8 mouse cellular contexts compared by ENCODE assay signal in the genomic region with DNA sequence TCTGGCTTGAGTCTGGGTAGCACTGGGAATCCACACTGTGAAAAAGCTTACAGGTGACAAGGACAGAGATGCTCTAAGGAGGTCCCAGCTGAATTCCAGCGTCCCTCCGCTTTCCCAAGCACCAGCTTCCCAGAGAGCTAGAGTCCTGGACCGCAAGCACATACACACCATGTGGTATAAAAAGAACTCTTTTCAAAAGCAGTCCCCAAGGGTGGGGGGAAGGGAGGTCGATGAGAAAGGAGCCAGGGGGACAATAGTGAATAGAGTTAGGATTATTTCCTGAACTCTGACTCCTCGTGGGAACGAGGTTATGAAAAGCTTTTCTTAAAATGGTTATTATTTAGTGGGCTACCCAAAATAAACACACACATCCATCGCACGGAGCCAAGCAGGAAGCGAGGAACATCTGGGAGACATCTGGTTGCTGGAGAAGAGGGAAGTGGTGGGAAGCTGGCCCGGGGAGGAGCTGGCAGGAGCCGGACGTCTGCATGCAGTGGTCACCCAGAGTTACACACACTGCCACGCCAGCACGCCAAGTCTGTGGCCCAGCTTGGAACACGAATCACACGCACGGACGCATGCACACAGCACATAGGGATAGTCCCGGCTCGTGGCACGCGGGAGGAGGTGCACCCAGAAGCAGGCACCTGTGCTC. TPM values are rescaled to one million over a fixed set of nuclear protein-coding genes. Genes with fewer than 3 reads are reported as not detected.
A peak's percentile ranks its signal among the peaks of the same experiment; 100 is the strongest.
DNase-seq lines count a peak whose midpoint lies in the region; ATAC-seq lines count a peak whose summit lies in the region.

No protein-coding gene starts in this region.

- H3K4me2 ChIP-seq in embryonic facial prominence, embryonic 14.5 days (ENCODE audit: low read depth, low read length), result peak overlapping the region; percentile 41
- H3K4me2 ChIP-seq in heart, embryonic 14.5 days (ENCODE audit: low read length), result peak overlapping the region; percentile 28
- H3K4me2 ChIP-seq in kidney, embryonic 15.5 days, result peak overlapping the region; percentile 20
- no peak overlapping the region; the same call in 1 of the 2 replicates for H3K4me2 ChIP-seq in neural tube, embryonic 11.5 days (ENCODE audit: low read depth)

- H3K9me3 ChIP-seq in embryonic facial prominence, embryonic 14.5 days (ENCODE audit: control insufficient read depth, low read length), result no peaks in the 10 kb centered on the region
- no peaks in the 10 kb centered on the region for H3K9me3 ChIP-seq in heart, embryonic 14.5 days (ENCODE audit: control insufficient read depth, low read length)
- H3K9me3 ChIP-seq in kidney, embryonic 15.5 days (replicated peaks), result no peaks in the 10 kb centered on the region
- H3K9me3 ChIP-seq in neural tube, embryonic 11.5 days (ENCODE audit: control insufficient read depth, low read length), result no peaks in the 10 kb centered on the region

- DNase-seq in adrenal gland, adult (ENCODE audit: inconsistent age in 2 of 2, low spot score in 1 of 2), result peak; percentile 34 to 57
- DNase-seq in adrenal gland, postnatal 25 days, result no peak
- DNase-seq in embryonic facial prominence, embryonic 14.5 days (ENCODE audit: low spot score), result peak; percentile 79
- DNase-seq in neural tube, embryonic 11.5 days (ENCODE audit: low spot score), result no peak
- no peak for DNase-seq in cerebellum, adult 9-11 months
- DNase-seq in cerebellum, postnatal 36 days, result no peak

- ATAC-seq in embryonic facial prominence, embryonic 14.5 days (ENCODE audit: low read depth), result peak; percentile 55
- no peak for ATAC-seq in heart, embryonic 14.5 days (ENCODE audit: insufficient number of reproducible peaks, insufficient read depth, low FRiP score, low read depth)
- peak; percentile 30; the same call in 1 of the 2 replicates for ATAC-seq in kidney, embryonic 15.5 days (replicated peaks; ENCODE audit: low FRiP score)
- ATAC-seq in neural tube, embryonic 11.5 days (ENCODE audit: insufficient read depth, low FRiP score, low TSS enrichment), result no peak

- H3K27ac ChIP-seq in embryonic facial prominence, embryonic 14.5 days (replicated peaks; ENCODE audit: low read depth, low read length), result peak overlapping the region; percentile 74
- peak overlapping the region; percentile 82 to 100 for H3K27ac ChIP-seq in heart, embryonic 14.5 days (replicated peaks in 1 of 2; ENCODE audit: control insufficient read depth in 1 of 2, insufficient read depth in 1 of 2, low read depth in 2 of 2, low read length in 2 of 2)
- H3K27ac ChIP-seq in kidney, embryonic 15.5 days, result peak overlapping the region; percentile 79
- 0 out of 2 replicates have a peak overlapping the region, but pooled peaks have one; percentile 11 for H3K27ac ChIP-seq in neural tube, embryonic 11.5 days (ENCODE audit: low read depth, low read length)

- peaks cover 53% of the 10 kb centered on the region for H3K4me1 ChIP-seq in embryonic facial prominence, embryonic 14.5 days (ENCODE audit: control insufficient read depth, insufficient read depth, low read length)
- H3K4me1 ChIP-seq in heart, embryonic 14.5 days (ENCODE audit: control insufficient read depth in 2 of 2, insufficient read depth in 2 of 2, low read length in 2 of 2), result peaks cover 94 to 98% of the 10 kb centered on the region in 2 experiments
- peaks cover 96% of the 10 kb centered on the region for H3K4me1 ChIP-seq in kidney, embryonic 15.5 days
- H3K4me1 ChIP-seq in neural tube, embryonic 11.5 days (ENCODE audit: control insufficient read depth, insufficient read depth, low read length), result peaks cover 26% of the 10 kb centered on the region

- WGBS in embryonic facial prominence, embryonic 14.5 days, result 14% methylated on average over 22 of the region's 22 CpGs
- 38% methylated on average over 22 of the region's 22 CpGs for WGBS in heart, embryonic 14.5 days
- 33% methylated on average over 22 of the region's 22 CpGs for WGBS in kidney, embryonic 15.5 days
- 44% methylated on average over 22 of the region's 22 CpGs for WGBS in neural tube, embryonic 11.5 days

- H3K9ac ChIP-seq in embryonic facial prominence, embryonic 14.5 days (ENCODE audit: low read depth, low read length), result no peak overlapping the region
- peak overlapping the region; percentile 35 for H3K9ac ChIP-seq in heart, embryonic 14.5 days (ENCODE audit: low read length)
- H3K9ac ChIP-seq in kidney, embryonic 15.5 days, result no peak overlapping the region
- H3K9ac ChIP-seq in neural tube, embryonic 11.5 days (ENCODE audit: low read length), result no peak overlapping the region

- no peak overlapping the region for H3K4me3 ChIP-seq in embryonic facial prominence, embryonic 14.5 days (ENCODE audit: low read depth, low read length)
- no peak overlapping the region for H3K4me3 ChIP-seq in heart, embryonic 14.5 days (ENCODE audit: control insufficient read depth in 1 of 2, insufficient read depth in 1 of 2, low read depth in 1 of 2, low read length in 2 of 2)
- H3K4me3 ChIP-seq in kidney, embryonic 15.5 days (replicated peaks), result no peak overlapping the region
- no peak overlapping the region for H3K4me3 ChIP-seq in neural tube, embryonic 11.5 days (ENCODE audit: low read depth, low read length)

- no peaks in the 10 kb centered on the region for H3K27me3 ChIP-seq in embryonic facial prominence, embryonic 14.5 days (replicated peaks; ENCODE audit: control insufficient read depth, insufficient read depth, low read length)
- no peaks in the 10 kb centered on the region for H3K27me3 ChIP-seq in heart, embryonic 14.5 days (ENCODE audit: control insufficient read depth, insufficient read depth, low read length)
- peaks cover 25% of the 10 kb centered on the region; the same call in 1 of the 2 replicates for H3K27me3 ChIP-seq in kidney, embryonic 15.5 days
- peaks cover 8% of the 10 kb centered on the region; the same call in 1 of the 2 replicates for H3K27me3 ChIP-seq in neural tube, embryonic 11.5 days (ENCODE audit: control insufficient read depth, insufficient read depth, low read length)

- H3K36me3 ChIP-seq in embryonic facial prominence, embryonic 14.5 days (ENCODE audit: control insufficient read depth, insufficient read depth, low read length), result no peaks in the 10 kb centered on the region
- H3K36me3 ChIP-seq in heart, embryonic 14.5 days (ENCODE audit: control insufficient read depth, insufficient read depth, low read length), result 0 out of 2 replicates have a peak, but pooled peaks cover 3% of the 10 kb centered on the region
- H3K36me3 ChIP-seq in kidney, embryonic 15.5 days, result no peaks in the 10 kb centered on the region
- H3K36me3 ChIP-seq in neural tube, embryonic 11.5 days (ENCODE audit: control insufficient read depth, insufficient read depth, low read length), result no peaks in the 10 kb centered on the region

RNA-seq across cellular contexts. Expression of a gene that starts 23.7 kb away (rescaled TPM):
- total RNA-seq in adrenal gland, postnatal 25 days (2021), result 5.5 and 8.0 TPM in 2 replicates
- polyA plus RNA-seq in embryonic facial prominence, embryonic 14.5 days (2014; fragmentation: Nextera tagmentation; extraction: Ambion mirVana), result 6.1 and 6.6 TPM in 2 replicates
- polyA plus RNA-seq in heart, embryonic 14.5 days (2014; fragmentation: Nextera tagmentation; extraction: Ambion mirVana), result 11.5 and 13.3 TPM in 2 replicates
- polyA plus RNA-seq in kidney, embryonic 15.5 days (2015; fragmentation: Nextera tagmentation; extraction: Ambion mirVana), result 9.2 and 10.0 TPM in 2 replicates
- polyA plus RNA-seq in neural tube, embryonic 11.5 days (2014; fragmentation: Nextera tagmentation; extraction: Ambion mirVana), result 2.3 and 2.9 TPM in 2 replicates

RNA-seq across cellular contexts. Expression of a gene that starts 55.1 kb away (rescaled TPM):
- total RNA-seq in adrenal gland, postnatal 25 days (2021), result 24.8 and 42.0 TPM in 2 replicates
- 9.0 and 9.9 TPM in 2 replicates for polyA plus RNA-seq in embryonic facial prominence, embryonic 14.5 days (2014; fragmentation: Nextera tagmentation; extraction: Ambion mirVana)
- 4.4 and 4.5 TPM in 2 replicates for polyA plus RNA-seq in heart, embryonic 14.5 days (2014; fragmentation: Nextera tagmentation; extraction: Ambion mirVana)
- 13.4 and 15.5 TPM in 2 replicates for polyA plus RNA-seq in kidney, embryonic 15.5 days (2015; fragmentation: Nextera tagmentation; extraction: Ambion mirVana)
- polyA plus RNA-seq in neural tube, embryonic 11.5 days (2014; fragmentation: Nextera tagmentation; extraction: Ambion mirVana), result 9.3 and 10.4 TPM in 2 replicates

Comparison
In these comparisons a context has a peak if more than half of its experiments do, and no peak if none do; other contexts are left out.
1. DNase-seq: peak in adrenal gland, adult (2 of 2) and embryonic facial prominence, embryonic 14.5 days (single experiment); none in adrenal gland, postnatal 25 days (single experiment), neural tube, embryonic 11.5 days (single experiment), cerebellum, adult 9-11 months (single experiment) and cerebellum, postnatal 36 days (0 of 2).
2. ATAC-seq: peak in embryonic facial prominence, embryonic 14.5 days (single experiment) and kidney, embryonic 15.5 days (single experiment); none in heart, embryonic 14.5 days (single experiment) and neural tube, embryonic 11.5 days (single experiment).
3. H3K27ac ChIP-seq: peak in every context shown above with its lines; median percentile 91 in heart, embryonic 14.5 days; 79 in kidney, embryonic 15.5 days; 74 in embryonic facial prominence, embryonic 14.5 days; 11 in neural tube, embryonic 11.5 days.